Mouse (Mus musculus) neural tube, embryonic 13.5 days (tissue): ENCODE results near the gene Gfod2. TPM values are rescaled to one million over a fixed set of nuclear protein-coding genes. Genes with fewer than 3 reads are reported as not detected.

Experiments used
- ATAC-seq: fragments of 200-750 bp; cut with Nextera tagmentation; 2 replicates; pipeline ENCODE4 v1.8.0; 2017; ENCODE audit warnings: low read depth, mild to moderate bottlenecking, moderate TSS enrichment, moderate library complexity
- H3K27ac ChIP-seq: fragments of 300-500 bp; sonication (generic); replicated peaks from 2 replicates; pipeline ENCODE4 v1.5.1; 2015; ENCODE audit warnings: moderate library complexity, mild to moderate bottlenecking, inconsistent platforms
- H3K27me3 ChIP-seq: fragments of 300-500 bp; sonication (generic); 2 replicates; pipeline ENCODE4 v1.6.1; 2015; ENCODE audit warnings: mild to moderate bottlenecking, inconsistent platforms
- H3K36me3 ChIP-seq: fragments of 300-500 bp; sonication (generic); 2 replicates; pipeline ENCODE4 v1.6.1; 2015; ENCODE audit warnings: mild to moderate bottlenecking, inconsistent platforms
- H3K4me1 ChIP-seq: fragments of 300-500 bp; sonication (generic); replicated peaks from 2 replicates; pipeline ENCODE4 v1.6.1; 2015; ENCODE audit warnings: inconsistent platforms
- H3K4me2 ChIP-seq: fragments of 300-500 bp; sonication (generic); 2 replicates; pipeline ENCODE4 v1.6.1; 2015; ENCODE audit warnings: inconsistent platforms, mild to moderate bottlenecking, moderate library complexity
- H3K4me3 ChIP-seq: fragments of 300-500 bp; sonication (generic); 2 replicates; pipeline ENCODE4 v1.5.1; 2015; ENCODE audit warnings: mild to moderate bottlenecking, inconsistent platforms
- H3K9ac ChIP-seq: fragments of 300-500 bp; sonication (generic); 2 replicates; pipeline ENCODE4 v1.6.1; 2015; ENCODE audit warnings: moderate library complexity, mild to moderate bottlenecking, inconsistent platforms
- H3K9me3 ChIP-seq: fragments of 300-500 bp; sonication (generic); 2 replicates; pipeline ENCODE4 v1.6.1; 2016; ENCODE audit warnings: inconsistent platforms
- WGBS: fragments of 180-500 bp; shearing (Covaris S2); methylation state at CpG from one replicate; pipeline ENCODE4 v1.1.7; 2015; 5-methylcytosine and 5-hydroxymethylcytosine counted together
- polyA plus RNA-seq: library from polyadenylated mRNA; unstranded; fragments of >200 nt; fragmentation: Nextera tagmentation; extraction: Ambion mirVana; gene quantifications from 2 replicates; pipeline ENCODE4 v1.2.1, GENCODE M21; 2015

Gene Gfod2
- polyA plus RNA-seq, 1 experiment from 2014 or later = 72.4 TPM

GRCm38 (mm10) chr8:105712286-105712685 is 46.2 kb downstream of the Gfod2 start:
- Histone ChIP-seq H3K36me3 (peaks cover 24% of the 10 kb centered on the region), H3K27ac (no peak overlapping the region), H3K9me3 (no peaks in the 10 kb centered on the region), H3K9ac (no peak overlapping the region), H3K4me1 (peaks cover 9% of the 10 kb centered on the region), H3K4me2 (no peak overlapping the region), H3K4me3 (no peak overlapping the region), H3K27me3 (no peaks in the 10 kb centered on the region)
- no peak for ATAC-seq
- WGBS = 86% methylated on average over 3 of the region's 3 CpGs

- Histone ChIP-seq H3K4me1 (peaks cover 20% of the 10 kb centered on the region), H3K36me3 (peaks cover 3% of the 10 kb centered on the region; the same call in 1 of the 2 replicates), H3K9ac (no peak overlapping the region), H3K9me3 (no peaks in the 10 kb centered on the region), H3K27ac (no peak overlapping the region), H3K4me3 (no peak overlapping the region), H3K4me2 (no peak overlapping the region), H3K27me3 (no peaks in the 10 kb centered on the region)
- WGBS = 82% methylated on average over 14 of the region's 14 CpGs
- no peak for ATAC-seq
Measured at GRCm38 (mm10) chr8:105709317-105709716, 49.1 kb downstream of the Gfod2 start.

GRCm38 (mm10) chr8:105708675-105709074 is 49.8 kb downstream of the Gfod2 start:
- H3K36me3 ChIP-seq = peaks cover 9% of the 10 kb centered on the region
- 93% methylated on average over 8 of the region's 8 CpGs for WGBS
- no peak overlapping the region for H3K4me3 ChIP-seq
- no peak for ATAC-seq
- H3K27ac ChIP-seq = no peak overlapping the region
- H3K27me3 ChIP-seq = no peaks in the 10 kb centered on the region
- no peak overlapping the region; the same call in 1 of the 2 replicates for H3K4me2 ChIP-seq
- no peaks in the 10 kb centered on the region for H3K9me3 ChIP-seq
- H3K4me1 ChIP-seq = peaks cover 20% of the 10 kb centered on the region
- H3K9ac ChIP-seq = no peak overlapping the region

- WGBS = under 1% methylated on average over 55 of the region's 55 CpGs
- Histone ChIP-seq H3K4me3 (peak within 1 kb of the TSS; percentile 52), H3K27me3 (no peaks in the 10 kb centered on the region), H3K9ac (peak within 1 kb of the TSS; percentile 71), H3K4me2 (peak within 1 kb of the TSS; percentile 97), H3K36me3 (peaks cover 16% of the 10 kb centered on the region), H3K27ac (no peak within 1 kb of the TSS), H3K4me1 (peaks cover 20% of the 10 kb centered on the region), H3K9me3 (no peaks in the 10 kb centered on the region)
- peak; percentile 69 for ATAC-seq
Measured at GRCm38 (mm10) chr8:105707498-105708403, 50.7 kb downstream of the Gfod2 start, which contains the start of the genes 4933405L10Rik and Enkd1. Gene 4933405L10Rik (plus strand): TSS chr8:105707655. Gene Enkd1 (minus strand): TSS chr8:105708210.

GRCm38 (mm10) chr8:105706426-105706825 is 52.0 kb downstream of the Gfod2 start:
- peaks cover 31% of the 10 kb centered on the region for H3K4me1 ChIP-seq
- peak overlapping the region; percentile 97 for H3K4me2 ChIP-seq
- H3K36me3 ChIP-seq = peaks cover 16% of the 10 kb centered on the region
- H3K27me3 ChIP-seq = no peaks in the 10 kb centered on the region
- no peak overlapping the region for H3K9ac ChIP-seq
- H3K27ac ChIP-seq = no peak overlapping the region
- no peaks in the 10 kb centered on the region for H3K9me3 ChIP-seq
- no peak for ATAC-seq
- H3K4me3 ChIP-seq = 0 out of 2 replicates have a peak overlapping the region, but pooled peaks have one; percentile 52
- whole genome bisulfite sequencing = 83% methylated on average over 12 of the region's 12 CpGs

- no peaks in the 10 kb centered on the region for H3K9me3 ChIP-seq
- H3K4me3 ChIP-seq = no peak overlapping the region
- peaks cover 37% of the 10 kb centered on the region for H3K4me1 ChIP-seq
- H3K9ac ChIP-seq = no peak overlapping the region
- H3K4me2 ChIP-seq = no peak overlapping the region
- whole genome bisulfite sequencing = 87% methylated on average over 6 of the region's 6 CpGs
- no peak for ATAC-seq
- H3K27me3 ChIP-seq = no peaks in the 10 kb centered on the region
- H3K36me3 ChIP-seq = peaks cover 16% of the 10 kb centered on the region
- no peak overlapping the region for H3K27ac ChIP-seq
Measured at GRCm38 (mm10) chr8:105704955-105705354, 53.5 kb downstream of the Gfod2 start.

GRCm38 (mm10) chr8:105704146-105704812 is 54.2 kb downstream of the Gfod2 start:
- H3K36me3 ChIP-seq = peaks cover 16% of the 10 kb centered on the region
- H3K9ac ChIP-seq = no peak overlapping the region
- 95% methylated on average over 34 of the region's 34 CpGs for WGBS
- no peak overlapping the region for H3K27ac ChIP-seq
- ATAC-seq = no peak
- H3K27me3 ChIP-seq = no peaks in the 10 kb centered on the region
- H3K4me1 ChIP-seq = peaks cover 44% of the 10 kb centered on the region
- H3K4me2 ChIP-seq = no peak overlapping the region
- no peaks in the 10 kb centered on the region for H3K9me3 ChIP-seq
- H3K4me3 ChIP-seq = no peak overlapping the region

GRCm38 (mm10) chr8:105702731-105703415 is 55.6 kb downstream of the Gfod2 start:
- Histone ChIP-seq H3K27me3 (no peaks in the 10 kb centered on the region), H3K9me3 (no peaks in the 10 kb centered on the region), H3K4me1 (peaks cover 40% of the 10 kb centered on the region), H3K27ac (no peak overlapping the region), H3K4me2 (peak overlapping the region; percentile 96; the same call in 1 of the 2 replicates), H3K9ac (no peak overlapping the region), H3K4me3 (no peak overlapping the region), H3K36me3 (peaks cover 27% of the 10 kb centered on the region)
- no peak for ATAC-seq
- 91% methylated on average over 24 of the region's 24 CpGs for WGBS

GRCm38 (mm10) chr8:105702001-105702401 is 56.5 kb downstream of the Gfod2 start:
- Histone ChIP-seq H3K4me3 (peak overlapping the region; percentile 67), H3K9ac (peak overlapping the region; percentile 79), H3K36me3 (peaks cover 36% of the 10 kb centered on the region), H3K4me2 (peak overlapping the region; percentile 96), H3K9me3 (no peaks in the 10 kb centered on the region), H3K27me3 (no peaks in the 10 kb centered on the region), H3K27ac (peak overlapping the region; percentile 94), H3K4me1 (peaks cover 32% of the 10 kb centered on the region)
- WGBS = 35% methylated on average over 18 of the region's 18 CpGs
- ATAC-seq = peak; percentile 13; the same call in 1 of the 2 replicates

GRCm38 (mm10) chr8:105700966-105701824 is 57.3 kb downstream of the Gfod2 start, which contains the start of the genes Acd and Pard6a:
Gene Acd (minus strand): TSS chr8:105701102.
Gene Pard6a (plus strand): TSS chr8:105701148.
- WGBS = under 1% methylated on average over 59 of the region's 60 CpGs
- ATAC-seq = peak; percentile 81
- H3K27me3 ChIP-seq = no peaks in the 10 kb centered on the region

GRCm38 (mm10) chr8:105700566-105700965 is 57.9 kb downstream of the Gfod2 start:
- peak overlapping the region; percentile 67 for H3K4me3 ChIP-seq
- H3K27ac ChIP-seq = peak overlapping the region; percentile 94
- H3K36me3 ChIP-seq = peaks cover 50% of the 10 kb centered on the region
- H3K9ac ChIP-seq = peak overlapping the region; percentile 79
- ATAC-seq = peak; percentile 61
- H3K4me1 ChIP-seq = peaks cover 26% of the 10 kb centered on the region
- WGBS = under 1% methylated on average over 21 of the region's 21 CpGs
- H3K4me2 ChIP-seq = peak overlapping the region; percentile 96
- H3K27me3 ChIP-seq = no peaks in the 10 kb centered on the region
- no peaks in the 10 kb centered on the region for H3K9me3 ChIP-seq

More at GRCm38 (mm10) chr8:105700966-105701824, 57.3 kb downstream of the Gfod2 start, which contains the start of the genes Acd and Pard6a:
- H3K4me3 ChIP-seq = peak within 1 kb of the TSS; percentile 67
- peaks cover 24% of the 10 kb centered on the region for H3K4me1 ChIP-seq
- H3K4me2 ChIP-seq = peak within 1 kb of the TSS; percentile 96
- peaks cover 44% of the 10 kb centered on the region for H3K36me3 ChIP-seq
- H3K9ac ChIP-seq = peak within 1 kb of the TSS; percentile 79
- H3K9me3 ChIP-seq = no peaks in the 10 kb centered on the region
- H3K27ac ChIP-seq = peak within 1 kb of the TSS; percentile 94
